Mouse (Mus musculus): Measurements from ENCODE around the gene Dok7. TPM values are rescaled to one million over a fixed set of nuclear protein-coding genes. Genes with fewer than 3 reads are reported as not detected.

Dok7 gene
- polyA plus RNA-seq, 1 experiment from 2014 or later: 3.3 TPM

DNA sequence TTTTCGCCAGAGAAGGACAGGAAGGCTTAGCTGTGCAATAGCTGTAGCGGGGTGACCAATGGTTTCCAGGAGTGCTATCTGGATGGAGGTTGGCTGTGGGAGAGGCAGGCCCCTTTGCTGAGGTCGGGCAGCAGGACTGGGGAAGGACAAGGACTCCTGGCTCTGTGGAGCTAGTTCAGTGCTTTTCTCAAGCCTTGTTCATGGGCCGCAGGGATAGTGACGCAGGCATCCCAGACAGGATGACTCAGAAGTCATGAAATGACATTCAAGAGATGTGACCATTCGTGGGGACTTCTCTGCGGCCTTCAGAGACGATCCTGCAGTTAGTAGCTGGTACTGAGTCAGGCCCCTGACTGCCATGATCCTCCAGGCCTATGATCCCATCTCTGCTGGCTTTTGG lies 13.7 kb downstream of the Dok7 start:
- Histone ChIP-seq H3K36me3 (ENCODE audit: control insufficient read depth, insufficient read depth, low read length) (no peaks in the 10 kb centered on the region), H3K9ac (ENCODE audit: low read depth, low read length) (no peak overlapping the region), H3K9me3 (replicated peaks; ENCODE audit: control insufficient read depth, low read length) (no peaks in the 10 kb centered on the region), H3K27me3 (ENCODE audit: control insufficient read depth, insufficient read depth, low read length) (no peaks in the 10 kb centered on the region), H3K27ac (ENCODE audit: low read depth, low read length) (no peak overlapping the region), H3K4me2 (no peak overlapping the region), H3K4me1 (ENCODE audit: control insufficient read depth, insufficient read depth, low read length) (no peaks in the 10 kb centered on the region), H3K4me3 (ENCODE audit: low read depth, low read length) (no peak overlapping the region)
- ATAC-seq (replicated peaks; ENCODE audit: insufficient number of reproducible peaks, low FRiP score, low TSS enrichment): no peak
- 73% methylated on average over 8 of the region's 8 CpGs for WGBS (ENCODE audit: insufficient replicate concordance)

DNA sequence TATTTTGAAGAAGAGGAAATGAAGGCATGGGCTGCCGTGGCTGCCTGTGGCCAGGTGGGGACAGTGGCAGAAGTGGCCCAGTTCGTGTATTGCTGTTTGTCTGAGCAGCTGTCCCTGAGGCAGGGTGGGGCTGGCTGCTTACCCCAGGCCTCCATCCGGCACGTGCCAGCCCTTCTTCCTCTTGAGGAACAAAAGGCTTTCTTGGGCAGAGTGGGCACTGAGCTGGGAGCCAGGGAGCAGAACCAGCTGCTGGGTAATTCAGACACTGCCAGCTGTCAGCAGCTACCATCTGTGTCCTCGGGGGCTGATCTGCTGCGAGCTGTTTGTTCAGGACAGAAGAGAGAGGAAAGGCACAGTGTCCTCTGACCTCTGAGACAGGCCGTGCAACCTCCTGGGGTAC lies 14.4 kb downstream of the Dok7 start:
- Histone ChIP-seq H3K27me3 (ENCODE audit: control insufficient read depth, insufficient read depth, low read length) (no peaks in the 10 kb centered on the region), H3K4me2 (no peak overlapping the region), H3K9ac (ENCODE audit: low read depth, low read length) (no peak overlapping the region), H3K4me3 (ENCODE audit: low read depth, low read length) (no peak overlapping the region), H3K36me3 (ENCODE audit: control insufficient read depth, insufficient read depth, low read length) (no peaks in the 10 kb centered on the region), H3K27ac (ENCODE audit: low read depth, low read length) (no peak overlapping the region), H3K9me3 (replicated peaks; ENCODE audit: control insufficient read depth, low read length) (no peaks in the 10 kb centered on the region), H3K4me1 (ENCODE audit: control insufficient read depth, insufficient read depth, low read length) (no peaks in the 10 kb centered on the region)
- ATAC-seq (replicated peaks; ENCODE audit: insufficient number of reproducible peaks, low FRiP score, low TSS enrichment): no peak
- WGBS (ENCODE audit: insufficient replicate concordance): 67% methylated on average over 7 of the region's 7 CpGs

DNA sequence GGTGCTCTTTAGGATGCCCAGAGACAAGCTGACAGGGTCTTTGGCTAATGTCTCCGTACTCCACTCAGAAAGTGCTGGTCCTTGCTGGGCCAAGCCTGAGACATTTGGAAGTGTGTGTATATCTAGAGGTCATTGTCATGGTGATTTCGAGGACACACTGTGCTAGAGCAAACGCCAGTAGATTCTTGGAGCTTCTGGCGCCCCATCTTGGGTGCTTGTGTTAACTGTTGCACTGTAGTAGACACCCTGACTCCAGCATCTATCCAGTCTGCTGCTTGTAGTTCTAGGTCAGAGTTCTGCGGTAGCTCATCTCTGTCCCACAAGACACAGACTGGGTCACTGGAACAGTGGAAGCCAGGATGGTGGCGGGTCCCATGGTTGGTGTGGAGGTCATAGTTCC lies 15.3 kb downstream of the Dok7 start:
- WGBS (ENCODE audit: insufficient replicate concordance): 79% methylated on average over 6 of the region's 6 CpGs
- Histone ChIP-seq H3K27me3 (ENCODE audit: control insufficient read depth, insufficient read depth, low read length) (no peaks in the 10 kb centered on the region), H3K4me3 (ENCODE audit: low read depth, low read length) (no peak overlapping the region), H3K36me3 (ENCODE audit: control insufficient read depth, insufficient read depth, low read length) (no peaks in the 10 kb centered on the region), H3K4me1 (ENCODE audit: control insufficient read depth, insufficient read depth, low read length) (no peaks in the 10 kb centered on the region), H3K4me2 (no peak overlapping the region), H3K9ac (ENCODE audit: low read depth, low read length) (no peak overlapping the region), H3K27ac (ENCODE audit: low read depth, low read length) (no peak overlapping the region), H3K9me3 (replicated peaks; ENCODE audit: control insufficient read depth, low read length) (no peaks in the 10 kb centered on the region)
- ATAC-seq (replicated peaks; ENCODE audit: insufficient number of reproducible peaks, low FRiP score, low TSS enrichment): no peak

DNA sequence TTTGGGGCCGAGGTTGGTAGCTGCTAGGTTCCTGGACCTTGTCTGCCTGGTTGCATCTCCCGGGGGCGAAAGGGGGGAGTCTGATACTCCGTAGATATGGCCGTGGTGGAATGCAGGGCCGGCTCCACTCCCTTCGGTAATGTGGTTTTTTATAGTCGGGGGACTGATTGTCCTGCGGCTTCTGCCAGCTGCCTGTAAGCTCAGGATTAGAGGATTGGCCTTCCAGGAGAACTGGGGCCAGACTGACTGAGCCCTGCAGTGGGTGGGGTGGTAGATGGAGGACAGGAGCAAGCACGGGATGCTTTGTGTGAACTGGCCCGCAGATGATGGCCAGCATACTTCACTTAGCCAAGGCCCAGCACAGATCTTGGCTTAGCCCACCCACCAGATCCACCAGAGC lies 16.7 kb downstream of the Dok7 start:
- no peak overlapping the region for H3K4me3 ChIP-seq (ENCODE audit: low read depth, low read length)
- 68% methylated on average over 11 of the region's 11 CpGs for WGBS (ENCODE audit: insufficient replicate concordance)
- H3K4me1 ChIP-seq (ENCODE audit: control insufficient read depth, insufficient read depth, low read length): no peaks in the 10 kb centered on the region
- no peaks in the 10 kb centered on the region for H3K36me3 ChIP-seq (ENCODE audit: control insufficient read depth, insufficient read depth, low read length)
- H3K27me3 ChIP-seq (ENCODE audit: control insufficient read depth, insufficient read depth, low read length): peaks cover 6% of the 10 kb centered on the region
- H3K4me2 ChIP-seq: no peak overlapping the region
- no peaks in the 10 kb centered on the region for H3K9me3 ChIP-seq (replicated peaks; ENCODE audit: control insufficient read depth, low read length)
- H3K9ac ChIP-seq (ENCODE audit: low read depth, low read length): no peak overlapping the region
- H3K27ac ChIP-seq (ENCODE audit: low read depth, low read length): no peak overlapping the region
- ATAC-seq (replicated peaks; ENCODE audit: insufficient number of reproducible peaks, low FRiP score, low TSS enrichment): no peak

DNA sequence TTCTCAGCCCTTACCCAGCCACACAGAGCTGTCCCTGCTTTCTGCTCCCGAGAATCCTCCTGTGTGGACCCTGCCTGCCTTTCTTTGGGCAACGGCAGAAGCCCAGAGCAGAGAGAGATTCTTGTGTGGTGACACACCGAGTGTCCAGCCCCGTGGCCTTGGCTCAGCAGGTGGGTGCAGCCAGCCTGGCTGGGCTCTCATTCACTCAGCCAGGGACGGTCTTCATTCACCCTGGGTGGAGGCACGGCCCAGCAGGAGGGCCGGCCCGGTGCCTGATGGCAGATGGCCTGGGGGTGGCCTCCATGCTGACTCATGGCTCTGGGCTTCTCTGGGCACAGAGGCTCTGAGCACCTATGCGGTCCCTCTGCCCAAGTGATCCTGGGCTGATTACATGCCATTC lies 17.4 kb downstream of the Dok7 start:
- 57% methylated on average over 9 of the region's 9 CpGs for whole genome bisulfite sequencing (ENCODE audit: insufficient replicate concordance)

DNA sequence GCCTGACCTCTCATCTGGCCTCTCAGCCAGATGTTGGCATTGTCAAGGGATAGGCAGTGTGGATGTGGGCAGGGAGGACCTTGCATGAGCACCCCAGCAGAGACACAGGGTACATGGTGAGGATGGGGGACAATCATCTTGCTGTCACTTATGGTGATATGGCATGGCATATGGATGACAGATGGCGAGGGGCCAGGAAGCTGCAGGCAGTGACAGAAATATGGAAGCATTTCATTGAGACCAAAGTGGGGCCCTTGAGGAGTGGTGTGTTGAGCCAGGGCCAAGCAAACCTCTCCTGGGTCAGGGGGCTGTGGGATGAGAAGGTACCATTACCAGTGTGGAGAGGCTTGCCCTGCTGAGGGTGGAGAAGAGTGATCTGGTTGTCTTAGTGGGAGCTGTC lies 19.8 kb downstream of the Dok7 start:
- Histone ChIP-seq H3K4me2 (no peak overlapping the region), H3K27ac (ENCODE audit: low read depth, low read length) (no peak overlapping the region), H3K36me3 (ENCODE audit: control insufficient read depth, insufficient read depth, low read length) (no peaks in the 10 kb centered on the region), H3K4me3 (ENCODE audit: low read depth, low read length) (no peak overlapping the region), H3K9me3 (replicated peaks; ENCODE audit: control insufficient read depth, low read length) (no peaks in the 10 kb centered on the region), H3K4me1 (ENCODE audit: control insufficient read depth, insufficient read depth, low read length) (peaks cover 10% of the 10 kb centered on the region), H3K9ac (ENCODE audit: low read depth, low read length) (no peak overlapping the region), H3K27me3 (ENCODE audit: control insufficient read depth, insufficient read depth, low read length) (peaks cover 24% of the 10 kb centered on the region)
- WGBS (ENCODE audit: insufficient replicate concordance): 71% methylated on average over 1 of the region's 1 CpGs
- ATAC-seq (replicated peaks; ENCODE audit: insufficient number of reproducible peaks, low FRiP score, low TSS enrichment): no peak

More for the DNA sequence above, 17.4 kb downstream of the Dok7 start:
- H3K27ac ChIP-seq (ENCODE audit: low read depth, low read length): no peak overlapping the region
- peaks cover 14% of the 10 kb centered on the region for H3K27me3 ChIP-seq (ENCODE audit: control insufficient read depth, insufficient read depth, low read length)
- no peak overlapping the region for H3K4me2 ChIP-seq
- no peak overlapping the region for H3K9ac ChIP-seq (ENCODE audit: low read depth, low read length)
- H3K4me3 ChIP-seq (ENCODE audit: low read depth, low read length): no peak overlapping the region
- no peak for ATAC-seq (replicated peaks; ENCODE audit: insufficient number of reproducible peaks, low FRiP score, low TSS enrichment)
- H3K9me3 ChIP-seq (replicated peaks; ENCODE audit: control insufficient read depth, low read length): no peaks in the 10 kb centered on the region
- no peaks in the 10 kb centered on the region for H3K4me1 ChIP-seq (ENCODE audit: control insufficient read depth, insufficient read depth, low read length)
- H3K36me3 ChIP-seq (ENCODE audit: control insufficient read depth, insufficient read depth, low read length): no peaks in the 10 kb centered on the region

DNA sequence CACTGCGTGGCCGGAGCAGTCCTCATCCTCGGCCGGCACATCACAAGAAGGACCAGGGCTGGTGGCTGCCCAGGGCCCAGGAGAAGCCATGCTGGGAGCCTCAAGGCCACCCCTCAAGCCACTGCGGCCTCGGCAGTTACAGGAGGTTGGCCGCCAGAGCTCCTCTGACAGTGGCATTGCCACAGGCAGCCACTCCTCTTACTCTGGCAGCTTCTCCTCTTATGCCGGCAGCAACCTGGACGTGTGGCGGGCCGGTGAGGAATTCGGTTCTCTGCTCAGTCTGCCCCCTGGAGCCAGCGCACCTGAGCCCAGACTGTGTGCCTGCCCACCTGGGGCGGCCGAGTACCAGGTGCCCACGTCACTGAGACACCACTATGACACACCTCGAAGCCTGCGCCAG lies 22.5 kb downstream of the Dok7 start:
- Histone ChIP-seq H3K4me3 (ENCODE audit: low read depth, low read length) (no peak overlapping the region), H3K4me2 (no peak overlapping the region), H3K9me3 (replicated peaks; ENCODE audit: control insufficient read depth, low read length) (no peaks in the 10 kb centered on the region), H3K36me3 (ENCODE audit: control insufficient read depth, insufficient read depth, low read length) (no peaks in the 10 kb centered on the region), H3K27ac (ENCODE audit: low read depth, low read length) (no peak overlapping the region), H3K4me1 (ENCODE audit: control insufficient read depth, insufficient read depth, low read length) (peaks cover 10% of the 10 kb centered on the region), H3K9ac (ENCODE audit: low read depth, low read length) (no peak overlapping the region), H3K27me3 (ENCODE audit: control insufficient read depth, insufficient read depth, low read length) (peaks cover 24% of the 10 kb centered on the region)
- 36% methylated on average over 18 of the region's 18 CpGs for WGBS (ENCODE audit: insufficient replicate concordance)
- ATAC-seq (replicated peaks; ENCODE audit: insufficient number of reproducible peaks, low FRiP score, low TSS enrichment): no peak

DNA sequence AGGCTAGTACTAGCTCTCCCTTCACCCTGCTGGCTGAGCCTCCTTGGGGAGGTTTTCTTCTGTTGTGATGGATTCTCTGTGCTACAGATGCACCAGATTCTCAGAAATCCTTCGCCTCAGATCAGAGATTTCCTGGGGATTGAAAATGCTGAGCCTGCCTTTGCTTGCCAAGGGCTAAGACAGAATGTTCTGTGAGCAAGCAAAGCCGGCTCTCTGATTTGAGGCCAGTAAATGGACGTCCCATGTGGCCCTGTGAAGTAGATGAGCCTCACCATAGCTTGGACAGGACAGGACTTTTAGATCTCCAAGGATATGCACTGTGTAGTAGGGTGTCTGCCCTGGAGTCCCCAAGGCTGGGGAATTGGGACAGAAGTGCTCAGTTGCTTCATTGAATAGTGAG lies 28.3 kb downstream of the Dok7 start:
- no peak for ATAC-seq (replicated peaks; ENCODE audit: insufficient number of reproducible peaks, low FRiP score, low TSS enrichment)
- H3K9me3 ChIP-seq (replicated peaks; ENCODE audit: control insufficient read depth, low read length): no peaks in the 10 kb centered on the region
- H3K4me2 ChIP-seq: no peak overlapping the region
- no peak overlapping the region for H3K9ac ChIP-seq (ENCODE audit: low read depth, low read length)
- peaks cover 5% of the 10 kb centered on the region; the same call in 1 of the 2 replicates for H3K27me3 ChIP-seq (ENCODE audit: control insufficient read depth, insufficient read depth, low read length)
- no peak overlapping the region for H3K27ac ChIP-seq (ENCODE audit: low read depth, low read length)
- H3K4me3 ChIP-seq (ENCODE audit: low read depth, low read length): no peak overlapping the region
- H3K4me1 ChIP-seq (ENCODE audit: control insufficient read depth, insufficient read depth, low read length): peaks cover 3% of the 10 kb centered on the region
- WGBS (ENCODE audit: insufficient replicate concordance): 64% methylated on average over 3 of the region's 3 CpGs
- H3K36me3 ChIP-seq (ENCODE audit: control insufficient read depth, insufficient read depth, low read length): no peaks in the 10 kb centered on the region

DNA sequence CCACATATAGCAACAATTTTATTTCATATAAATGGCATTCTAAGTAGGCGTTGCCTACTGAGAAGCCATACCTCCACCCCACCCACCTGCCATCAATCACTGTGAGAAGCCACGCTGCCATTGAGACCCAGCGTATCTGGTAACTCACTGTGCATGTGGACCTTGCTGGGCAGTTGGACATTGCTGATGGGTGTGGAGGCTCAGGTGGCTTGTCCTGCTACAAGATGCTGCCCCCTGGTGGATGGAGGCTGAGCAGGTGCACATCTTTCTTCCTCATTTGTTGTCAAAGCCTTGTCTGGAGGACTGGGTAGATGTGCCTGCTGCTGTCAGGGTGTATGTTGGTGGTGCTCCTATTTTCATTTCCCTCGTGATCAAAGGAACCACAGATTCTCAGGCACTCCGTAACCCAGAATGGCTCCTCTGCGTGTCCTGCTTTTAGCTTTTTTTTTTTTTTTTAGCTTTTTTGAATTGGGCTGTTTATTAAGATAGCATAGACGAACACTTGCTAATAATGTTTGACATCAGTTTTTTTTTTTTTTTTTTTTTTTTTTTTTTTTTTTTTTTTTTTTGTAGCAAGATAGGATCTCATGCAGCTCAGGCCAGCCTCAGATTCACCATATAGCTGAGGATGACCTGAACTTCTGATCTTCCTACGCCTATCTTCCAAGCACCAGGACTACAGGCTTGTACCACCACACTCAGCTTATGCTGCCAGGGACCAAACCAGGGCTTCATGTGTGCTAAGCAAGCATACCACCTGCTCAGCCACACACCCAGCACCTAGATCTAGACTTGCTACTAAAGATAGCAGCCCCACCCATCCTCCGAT lies 32.4 kb downstream of the Dok7 start:
- Histone ChIP-seq H3K27ac (ENCODE audit: low read depth, low read length) (no peak overlapping the region), H3K4me1 (ENCODE audit: control insufficient read depth, insufficient read depth, low read length) (no peaks in the 10 kb centered on the region), H3K36me3 (ENCODE audit: control insufficient read depth, insufficient read depth, low read length) (peaks cover 12% of the 10 kb centered on the region; the same call in 1 of the 2 replicates), H3K4me3 (ENCODE audit: low read depth, low read length) (no peak overlapping the region), H3K9me3 (replicated peaks; ENCODE audit: control insufficient read depth, low read length) (no peaks in the 10 kb centered on the region), H3K4me2 (no peak overlapping the region), H3K9ac (ENCODE audit: low read depth, low read length) (no peak overlapping the region), H3K27me3 (ENCODE audit: control insufficient read depth, insufficient read depth, low read length) (no peaks in the 10 kb centered on the region; the same call in 1 of the 2 replicates)
- 64% methylated on average over 9 of the region's 9 CpGs for WGBS (ENCODE audit: insufficient replicate concordance)
- ATAC-seq (replicated peaks; ENCODE audit: insufficient number of reproducible peaks, low FRiP score, low TSS enrichment): no peak
